Mouse (Mus musculus) liver, embryonic 11.5 days (tissue): ENCODE measurements at regions not wholly inside any gene's neighbourhood (a gene's known extent, or its start where the extent isn't known, plus 50 kb on each side); places are given as distances from the start of the nearest gene placed in this dataset.

Experiments
- ATAC-seq: fragments of 200-750 bp; cut with Nextera tagmentation; replicated peaks from 2 replicates; pipeline ENCODE4 v1.8.0; 2017; ENCODE audit warnings: moderate number of reproducible peaks, mild to moderate bottlenecking, moderate TSS enrichment, moderate library complexity; ENCODE audit not compliant: low FRiP score
- DNase-seq: peaks from one replicate; pipeline ENCODE4 v3.0.0-alpha.2; 2017; ENCODE audit warnings: low spot score
- H3K27ac ChIP-seq: fragments of 300-500 bp; sonication (generic); 2 replicates; pipeline ENCODE4 v1.5.1; 2014; ENCODE audit warnings: mild to moderate bottlenecking, low read depth, low read length, control low read depth
- H3K27me3 ChIP-seq: fragments of 300-500 bp; sonication (generic); replicated peaks from 2 replicates; pipeline ENCODE4 v1.6.1; 2014; ENCODE audit warnings: low read length, mixed read lengths; ENCODE audit not compliant: control insufficient read depth, insufficient read depth
- H3K36me3 ChIP-seq: fragments of 300-500 bp; sonication (generic); 2 replicates; pipeline ENCODE4 v1.6.1; 2014; ENCODE audit warnings: mild to moderate bottlenecking, low read length, moderate library complexity, mixed read lengths; ENCODE audit not compliant: control insufficient read depth, insufficient read depth
- H3K4me1 ChIP-seq: fragments of 300-500 bp; sonication (generic); replicated peaks from 2 replicates; pipeline ENCODE4 v1.6.1; 2014; ENCODE audit warnings: low read length, mixed read lengths; ENCODE audit not compliant: control insufficient read depth, insufficient read depth
- H3K4me2 ChIP-seq: fragments of 300-500 bp; sonication (generic); 2 replicates; pipeline ENCODE4 v1.6.1; 2014; ENCODE audit warnings: mild to moderate bottlenecking, control low read depth, moderate library complexity
- H3K4me3 ChIP-seq: fragments of 300-500 bp; sonication (generic); 2 replicates; pipeline ENCODE4 v1.5.1; 2014; ENCODE audit warnings: low read depth, low read length, control low read depth
- H3K9ac ChIP-seq: fragments of 300-500 bp; sonication (generic); 2 replicates; pipeline ENCODE4 v1.6.1; 2014; ENCODE audit warnings: low read depth, low read length, control low read depth
- H3K9me3 ChIP-seq: fragments of 300-500 bp; sonication (generic); 2 replicates; pipeline ENCODE4 v1.6.1; 2016; ENCODE audit warnings: low read length, inconsistent platforms, mixed read lengths; ENCODE audit not compliant: control insufficient read depth
- WGBS: fragments of 180-500 bp; shearing (Covaris S2); extraction: QIAGEN DNeasy Blood & Tissue Kit; methylation state at CpG from one replicate; pipeline ENCODE4 v1.1.7; 2014; 5-methylcytosine and 5-hydroxymethylcytosine counted together

DNA sequence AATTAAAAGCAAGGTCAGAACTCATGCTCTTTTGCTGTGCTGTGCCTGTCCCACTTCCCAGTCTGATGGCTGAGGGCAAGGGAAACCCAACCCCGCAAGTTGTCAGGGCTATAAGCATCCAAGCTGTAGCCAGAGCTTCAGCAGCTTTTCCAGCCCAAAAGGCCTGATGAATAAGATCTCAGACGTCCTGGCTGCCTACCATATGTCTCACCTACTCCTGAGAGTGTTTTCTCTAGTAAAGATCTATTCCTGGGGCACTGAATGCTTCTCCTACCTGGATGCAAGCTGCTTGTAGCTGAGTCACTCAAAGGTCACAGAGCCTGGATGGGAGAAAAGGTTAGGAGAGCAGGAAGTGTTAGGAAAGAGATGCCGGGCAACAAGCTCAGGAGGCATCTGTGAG lies 92.4 kb upstream of the Glrp1 start:
- Histone ChIP-seq H3K4me2 (no peak overlapping the region), H3K9ac (no peak overlapping the region), H3K4me1 (no peaks in the 10 kb centered on the region), H3K9me3 (no peaks in the 10 kb centered on the region), H3K4me3 (no peak overlapping the region), H3K27me3 (no peaks in the 10 kb centered on the region), H3K27ac (no peak overlapping the region), H3K36me3 (no peaks in the 10 kb centered on the region)
- ATAC-seq, result no peak
- no peak for DNase-seq
- WGBS, result 62% methylated on average over 3 of the region's 3 CpGs

DNA sequence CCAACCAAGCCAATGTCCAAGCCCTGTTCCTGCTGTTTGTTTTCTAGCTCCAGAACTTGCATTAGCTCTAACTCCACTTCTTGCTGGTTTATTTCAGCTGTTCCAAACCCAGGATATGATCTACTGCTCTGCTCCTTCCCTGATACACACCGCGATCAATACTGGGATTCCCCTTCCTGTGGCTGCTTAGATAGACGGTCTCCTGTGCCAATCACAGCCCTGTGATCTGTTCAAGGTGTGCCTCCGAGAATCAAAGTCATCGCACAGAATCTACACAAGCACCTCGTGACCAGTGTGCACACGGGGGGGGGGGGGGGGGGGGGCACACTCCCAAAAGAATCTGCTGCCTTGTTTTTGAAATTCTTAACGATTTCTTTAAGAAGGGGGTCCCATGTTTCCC lies 91.9 kb upstream of the Glrp1 start:
- H3K4me2 ChIP-seq, result no peak overlapping the region
- H3K36me3 ChIP-seq, result no peaks in the 10 kb centered on the region
- 74% methylated on average over 8 of the region's 8 CpGs for WGBS
- no peak overlapping the region for H3K27ac ChIP-seq
- DNase-seq (no peak), ATAC-seq (no peak)
- no peak overlapping the region for H3K4me3 ChIP-seq
- no peaks in the 10 kb centered on the region for H3K9me3 ChIP-seq
- no peak overlapping the region for H3K9ac ChIP-seq
- no peaks in the 10 kb centered on the region for H3K27me3 ChIP-seq
- H3K4me1 ChIP-seq, result no peaks in the 10 kb centered on the region

DNA sequence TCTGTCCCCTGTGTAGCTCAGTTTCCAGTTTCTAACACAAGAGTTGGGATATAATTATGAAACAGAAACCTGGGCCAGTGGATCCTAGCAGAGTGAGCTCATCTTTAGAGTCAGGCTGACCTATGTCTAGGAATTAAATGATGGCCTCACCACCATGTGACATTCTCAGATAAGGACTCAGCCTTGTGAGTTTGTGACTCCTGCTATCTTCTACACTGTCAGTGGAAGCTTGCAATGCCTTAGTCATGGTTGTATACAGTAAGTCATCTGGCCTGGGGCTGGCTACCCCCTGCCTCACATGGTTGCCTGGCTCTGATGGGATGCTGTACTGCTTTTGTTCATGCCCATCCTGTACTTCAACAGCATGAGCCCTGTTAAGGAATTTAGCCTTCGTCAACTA lies 90.3 kb upstream of the Glrp1 start:
- H3K4me3 ChIP-seq, result no peak overlapping the region
- no peak overlapping the region for H3K4me2 ChIP-seq
- H3K27me3 ChIP-seq, result no peaks in the 10 kb centered on the region
- ATAC-seq, result peak; percentile 79
- no peak overlapping the region for H3K9ac ChIP-seq
- no peaks in the 10 kb centered on the region for H3K36me3 ChIP-seq
- H3K9me3 ChIP-seq, result no peaks in the 10 kb centered on the region
- WGBS, result 68% methylated on average over 1 of the region's 1 CpGs
- H3K4me1 ChIP-seq, result no peaks in the 10 kb centered on the region
- H3K27ac ChIP-seq, result no peak overlapping the region
- DNase-seq, result no peak

DNA sequence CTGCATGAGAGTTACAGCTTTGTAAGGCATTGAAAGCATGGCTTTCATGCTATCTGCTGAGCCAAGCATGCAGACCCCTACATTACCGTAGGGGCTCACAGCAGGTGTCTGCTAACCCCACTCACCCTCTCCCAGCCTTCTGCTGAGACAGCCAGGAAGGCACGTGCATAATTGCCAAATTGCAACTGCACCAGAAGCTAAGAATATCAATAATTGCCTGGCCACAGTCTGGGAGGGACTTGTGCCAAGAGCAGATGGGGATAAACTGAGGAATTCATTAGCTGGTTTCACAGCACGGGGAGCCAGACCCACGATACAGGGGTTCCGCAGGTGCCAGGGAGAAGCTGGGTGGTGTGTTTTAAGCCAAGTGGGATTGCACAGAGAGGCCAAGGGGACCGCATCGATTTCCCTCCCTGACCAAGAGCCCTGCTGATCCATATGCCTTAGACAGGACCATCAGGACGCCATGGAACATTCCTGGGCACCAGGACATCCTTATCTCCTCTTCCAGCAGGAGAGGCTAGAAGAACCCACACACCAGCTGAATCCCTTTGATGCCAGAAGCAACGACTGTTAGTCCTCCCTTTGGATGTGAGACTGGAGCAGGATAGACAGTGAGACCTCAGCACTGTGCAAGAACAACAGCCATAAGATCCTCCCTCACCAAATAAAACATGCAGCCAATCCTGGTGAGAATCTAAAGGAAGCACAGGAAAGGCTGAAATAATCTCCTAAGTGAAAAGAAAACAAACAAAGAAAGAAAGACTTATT lies 84.8 kb upstream of the Glrp1 start:
- Histone ChIP-seq H3K9me3 (no peaks in the 10 kb centered on the region), H3K9ac (no peak overlapping the region), H3K27me3 (no peaks in the 10 kb centered on the region), H3K4me3 (no peak overlapping the region), H3K27ac (no peak overlapping the region), H3K4me2 (no peak overlapping the region), H3K36me3 (no peaks in the 10 kb centered on the region), H3K4me1 (no peaks in the 10 kb centered on the region)
- no peak for ATAC-seq
- 46% methylated on average over 9 of the region's 9 CpGs for WGBS
- DNase-seq, result no peak

GRCm38 (mm10) chr1:88592036-88592435 lies 82.2 kb upstream of the Glrp1 start:
- H3K36me3 ChIP-seq, result no peaks in the 10 kb centered on the region
- H3K4me3 ChIP-seq, result no peak overlapping the region
- no peak for ATAC-seq
- no peaks in the 10 kb centered on the region; the same call in 1 of the 2 replicates for H3K4me1 ChIP-seq
- no peak overlapping the region for H3K4me2 ChIP-seq
- WGBS, result 81% methylated on average over 6 of the region's 6 CpGs
- H3K27me3 ChIP-seq, result no peaks in the 10 kb centered on the region
- no peak overlapping the region for H3K27ac ChIP-seq
- no peaks in the 10 kb centered on the region for H3K9me3 ChIP-seq
- no peak for DNase-seq
- H3K9ac ChIP-seq, result no peak overlapping the region

DNA sequence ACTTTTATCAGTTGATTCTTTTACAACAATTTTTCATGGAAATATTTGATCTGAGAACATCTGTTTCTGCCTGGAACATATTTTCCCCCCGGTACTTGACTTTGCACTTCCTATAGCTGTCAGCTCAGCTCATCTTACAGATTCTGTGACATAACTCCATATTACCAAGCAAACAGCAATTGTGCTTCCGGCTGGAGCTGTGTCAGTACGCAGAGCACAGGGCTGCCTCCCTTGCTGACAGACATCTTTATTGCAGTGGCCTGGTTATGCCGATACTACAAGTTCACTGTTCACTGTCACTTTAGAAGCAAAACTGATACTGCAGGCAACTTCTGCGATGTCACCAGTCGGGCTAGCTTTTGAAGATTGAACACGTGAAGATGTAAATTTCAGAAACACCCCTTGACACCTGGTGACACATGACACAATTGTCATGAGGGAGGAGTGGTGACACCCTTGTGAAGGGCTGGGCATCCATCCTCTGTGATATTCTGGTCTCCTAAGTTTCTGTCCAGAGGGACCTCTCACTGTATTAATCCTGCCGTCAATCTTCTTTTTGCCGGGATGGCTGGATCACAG lies 81.0 kb upstream of the Glrp1 start:
- Histone ChIP-seq H3K27me3 (no peaks in the 10 kb centered on the region; the same call in 1 of the 2 replicates), H3K9ac (no peak overlapping the region), H3K9me3 (no peaks in the 10 kb centered on the region), H3K4me3 (no peak overlapping the region), H3K4me1 (peaks cover 3% of the 10 kb centered on the region; the same call in 1 of the 2 replicates), H3K27ac (no peak overlapping the region), H3K4me2 (no peak overlapping the region), H3K36me3 (no peaks in the 10 kb centered on the region)
- 71% methylated on average over 9 of the region's 9 CpGs for WGBS
- no peak for DNase-seq
- ATAC-seq, result no peak

DNA sequence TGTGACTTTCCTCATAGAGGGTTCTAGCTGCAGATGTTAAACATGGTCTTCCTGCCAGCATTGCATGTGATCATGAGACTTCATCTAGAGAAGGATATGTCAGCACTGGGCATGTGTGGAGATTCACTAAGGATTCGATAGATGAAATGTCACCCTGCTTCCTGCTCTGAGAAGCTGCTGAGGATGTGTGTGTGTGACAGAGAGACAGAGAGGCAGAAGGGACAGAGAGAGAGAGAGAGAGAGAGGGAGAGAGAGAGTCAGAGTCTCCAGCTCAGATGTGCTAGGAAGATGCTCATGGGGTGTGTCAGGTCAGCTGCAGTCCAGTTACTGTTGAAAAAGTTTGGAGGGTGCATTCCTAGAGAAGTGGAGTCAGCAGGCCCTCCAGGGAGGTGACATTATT lies 78.9 kb upstream of the Glrp1 start:
- ATAC-seq (no peak), DNase-seq (no peak)
- Histone ChIP-seq H3K9me3 (no peaks in the 10 kb centered on the region), H3K4me1 (peaks cover 3% of the 10 kb centered on the region; the same call in 1 of the 2 replicates), H3K4me3 (no peak overlapping the region), H3K27ac (no peak overlapping the region), H3K4me2 (no peak overlapping the region), H3K27me3 (no peaks in the 10 kb centered on the region; the same call in 1 of the 2 replicates), H3K36me3 (no peaks in the 10 kb centered on the region), H3K9ac (no peak overlapping the region)
- 56% methylated on average over 1 of the region's 1 CpGs for WGBS

GRCm38 (mm10) chr1:88586823-88587820 lies 77.3 kb upstream of the Glrp1 start:
- Histone ChIP-seq H3K9me3 (no peaks in the 10 kb centered on the region), H3K27ac (no peak overlapping the region), H3K4me1 (peaks cover 3% of the 10 kb centered on the region; the same call in 1 of the 2 replicates), H3K9ac (no peak overlapping the region), H3K36me3 (no peaks in the 10 kb centered on the region), H3K4me2 (no peak overlapping the region), H3K27me3 (no peaks in the 10 kb centered on the region; the same call in 1 of the 2 replicates), H3K4me3 (no peak overlapping the region)
- WGBS, result 41% methylated on average over 13 of the region's 13 CpGs
- no peak for DNase-seq
- ATAC-seq, result no peak; the same call in 1 of the 2 replicates
